Mouse (Mus musculus): ENCODE measurements at regions not wholly inside any gene's neighbourhood (a gene's known extent, or its start where the extent isn't known, plus 50 kb on each side); places are given as distances from the start of the nearest gene placed in this dataset.

DNA sequence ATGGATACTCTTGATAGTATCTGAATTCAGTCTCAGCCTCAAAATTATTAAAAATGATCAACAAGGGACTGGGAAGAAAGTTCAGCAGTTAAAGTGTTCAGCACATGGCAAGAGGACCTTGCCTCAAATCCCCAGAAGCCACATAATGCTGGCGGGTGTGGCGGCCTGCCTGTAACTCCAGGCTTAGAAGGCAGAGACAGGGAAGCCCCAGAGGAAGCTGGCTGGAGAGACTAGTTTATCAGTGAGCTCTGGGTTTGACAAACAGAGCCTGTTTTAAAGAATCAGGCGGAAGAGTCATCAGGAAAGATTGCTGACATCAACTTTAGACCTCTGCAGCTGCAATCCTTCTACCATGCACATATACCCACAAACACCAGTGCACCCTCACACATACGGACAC is 52.1 kb upstream of the Fyn start:
- in situ Hi-C loops (cut with MboI; ENCODE audit: low sequenced_read_pairs), result no loop called here

DNA sequence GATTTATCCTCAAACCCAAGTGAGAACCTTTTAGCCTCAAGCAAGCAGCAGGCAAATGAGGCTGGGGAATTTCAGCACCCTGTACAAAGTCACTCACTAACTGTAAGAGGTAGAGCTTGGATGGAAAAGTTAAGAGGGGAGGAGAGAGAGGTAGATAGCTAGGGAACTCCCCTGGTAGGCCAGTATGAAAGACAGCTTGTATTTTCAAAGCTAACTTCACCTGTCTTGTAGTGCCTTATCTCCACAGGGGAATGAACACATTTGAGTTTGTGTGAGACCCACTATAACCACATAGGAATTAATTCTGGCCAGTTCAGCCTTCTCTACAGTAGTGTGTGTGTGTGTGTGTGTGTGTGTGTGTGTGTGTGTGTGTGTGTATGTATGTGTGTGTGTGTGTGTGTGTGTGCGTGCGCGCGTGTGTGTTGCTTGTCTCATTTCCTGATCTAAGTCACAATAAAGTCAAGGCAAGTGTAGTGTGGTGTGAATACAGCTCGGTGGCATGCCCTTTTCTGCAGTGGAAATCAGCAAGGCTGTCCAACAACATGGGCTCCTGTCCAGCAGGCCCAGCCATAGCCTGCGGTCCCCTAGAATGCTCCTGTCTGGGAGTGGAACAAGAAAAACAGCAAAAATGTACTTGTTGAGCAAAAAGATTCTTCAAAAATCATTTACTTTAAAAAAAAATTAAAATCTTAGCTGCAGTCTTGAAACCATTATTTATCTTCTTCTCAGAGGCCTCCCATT is 53.1 kb upstream of the Fyn start:
- in situ Hi-C loops (cut with MboI; ENCODE audit: low sequenced_read_pairs), result no loop called here

DNA sequence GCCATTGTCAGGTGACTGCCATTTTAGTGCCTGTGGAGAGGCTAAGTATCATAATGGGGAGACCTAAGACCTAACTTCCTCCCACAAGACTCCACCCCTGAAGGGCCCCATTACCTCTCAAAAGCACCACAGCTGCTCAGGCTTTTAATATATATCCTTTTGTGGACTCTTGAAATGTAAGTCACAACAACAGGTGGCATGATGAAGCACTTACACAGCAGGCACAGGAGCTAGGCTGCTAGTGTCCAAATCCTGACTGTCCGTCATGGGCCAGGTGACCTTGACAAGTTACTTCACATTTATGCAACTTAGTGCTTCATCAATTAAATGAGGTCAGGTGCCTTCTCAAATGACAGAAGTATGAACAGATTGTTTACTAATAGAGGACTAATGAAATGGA is 57.2 kb upstream of the Fyn start:
- in situ Hi-C loops (cut with MboI; ENCODE audit: low sequenced_read_pairs), result no loop called here

GRCm38 (mm10) chr10:39308535-39308934 is 60.1 kb upstream of the Fyn start:
- in situ Hi-C loops (cut with MboI; ENCODE audit: low sequenced_read_pairs), result no loop called here

GRCm38 (mm10) chr10:39292703-39293496 is 75.8 kb upstream of the Fyn start:
- in situ Hi-C loops (cut with MboI; ENCODE audit: low sequenced_read_pairs), result no loop called here

DNA sequence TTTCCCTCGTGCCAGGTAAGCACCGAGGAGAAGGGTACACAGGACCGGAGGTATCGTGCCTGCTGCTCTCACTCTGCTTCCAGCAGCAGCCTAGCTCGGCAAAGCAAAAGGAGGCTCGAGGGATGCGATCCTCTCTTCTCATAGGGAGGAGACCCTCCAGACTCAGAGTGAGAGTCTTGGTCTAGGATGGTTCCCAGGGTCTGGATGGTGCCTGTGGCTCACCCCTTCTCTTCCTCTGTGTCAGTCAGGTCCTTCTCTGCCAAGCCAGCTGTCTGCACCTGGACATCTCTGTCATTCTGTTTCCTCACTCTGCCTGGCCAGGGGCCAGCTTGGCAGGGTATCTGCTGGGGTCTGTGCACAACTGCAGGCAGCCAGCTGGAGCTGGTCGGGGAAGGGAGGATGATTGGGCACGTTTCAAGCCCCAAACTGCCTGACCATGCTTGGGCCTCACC is 76.9 kb upstream of the Fyn start:
- in situ Hi-C loops (cut with MboI; ENCODE audit: low sequenced_read_pairs), result no loop called here

DNA sequence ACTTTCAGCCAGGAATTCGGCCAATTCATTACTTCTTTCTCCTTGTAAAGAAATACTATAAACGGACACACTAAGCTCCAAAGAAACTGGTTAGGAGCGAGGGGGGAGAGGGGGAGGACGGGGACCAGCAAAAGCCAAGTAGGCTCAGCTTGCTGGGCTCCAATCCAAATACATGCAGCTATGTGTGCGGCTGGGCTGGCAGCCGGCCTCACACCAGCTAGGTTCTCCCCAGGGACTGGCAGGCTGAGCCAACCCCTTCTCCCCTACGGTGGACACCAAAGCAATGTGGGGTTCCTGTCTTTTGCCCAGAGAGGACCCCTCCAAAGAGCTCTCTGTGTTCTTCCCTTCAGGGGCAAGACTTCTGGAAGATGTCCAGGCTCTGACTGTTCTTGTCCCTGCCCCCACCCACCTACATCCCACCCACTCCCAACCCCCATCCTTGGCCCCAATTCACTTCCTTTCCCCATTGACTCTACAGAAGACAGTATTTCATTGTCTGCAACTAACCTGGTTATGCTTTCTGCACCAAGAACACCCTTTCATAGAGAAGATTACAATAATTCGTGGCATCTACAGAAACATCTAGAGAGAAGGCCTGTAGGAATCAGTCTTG is 77.4 kb upstream of the Fyn start:
- in situ Hi-C loops (cut with MboI; ENCODE audit: low sequenced_read_pairs), result no loop called here

GRCm38 (mm10) chr10:39290245-39290644 is 78.4 kb upstream of the Fyn start:
- in situ Hi-C loops (cut with MboI; ENCODE audit: low sequenced_read_pairs), result no loop called here

GRCm38 (mm10) chr10:39280366-39281000 is 88.2 kb upstream of the Fyn start:
- in situ Hi-C loops (cut with MboI; ENCODE audit: low sequenced_read_pairs), result no loop called here

DNA sequence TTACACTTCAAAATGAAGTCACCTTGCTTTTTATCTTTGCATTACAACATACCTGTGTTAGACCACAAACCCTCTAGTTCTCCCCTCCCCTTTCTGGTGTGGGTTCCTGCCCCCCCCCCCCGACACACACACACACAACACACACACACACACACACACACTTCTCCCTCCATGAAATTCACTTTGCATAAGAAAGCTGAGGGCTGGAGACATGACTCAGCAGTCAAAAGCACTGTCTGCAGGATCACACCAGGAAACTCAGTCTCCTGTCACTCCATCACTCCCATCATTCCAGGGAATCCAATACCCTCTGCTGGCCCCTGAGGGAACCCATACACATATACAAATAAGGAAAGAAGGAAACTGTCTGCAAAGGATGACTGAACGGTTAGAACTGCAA is 94.5 kb upstream of the Fyn start:
- in situ Hi-C loops (cut with MboI; ENCODE audit: low sequenced_read_pairs), result no loop called here

DNA sequence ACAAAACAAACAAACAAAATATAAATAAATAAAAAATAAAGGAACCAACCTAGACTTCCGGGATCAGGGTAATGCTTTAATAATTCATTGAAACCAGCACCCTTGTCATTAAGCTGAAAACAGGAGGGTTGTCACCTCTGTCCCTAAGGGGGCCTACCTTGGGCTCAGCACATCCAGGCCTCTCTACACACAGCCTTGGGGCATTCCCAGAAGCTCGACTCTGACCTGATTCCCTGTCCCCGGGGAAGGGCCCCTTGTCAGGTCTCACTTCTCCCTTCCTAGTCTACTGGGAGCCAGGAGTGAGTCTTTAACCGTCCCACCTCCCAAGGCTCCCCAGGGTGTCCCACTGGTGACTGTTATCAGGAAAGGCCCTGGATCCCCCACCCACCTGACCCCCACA is 95.2 kb upstream of the Fyn start:
- in situ Hi-C loops (cut with MboI; ENCODE audit: low sequenced_read_pairs), result no loop called here

GRCm38 (mm10) chr10:39272387-39272949 is 96.2 kb upstream of the Fyn start:
- in situ Hi-C loops (cut with MboI; ENCODE audit: low sequenced_read_pairs), result no loop called here

DNA sequence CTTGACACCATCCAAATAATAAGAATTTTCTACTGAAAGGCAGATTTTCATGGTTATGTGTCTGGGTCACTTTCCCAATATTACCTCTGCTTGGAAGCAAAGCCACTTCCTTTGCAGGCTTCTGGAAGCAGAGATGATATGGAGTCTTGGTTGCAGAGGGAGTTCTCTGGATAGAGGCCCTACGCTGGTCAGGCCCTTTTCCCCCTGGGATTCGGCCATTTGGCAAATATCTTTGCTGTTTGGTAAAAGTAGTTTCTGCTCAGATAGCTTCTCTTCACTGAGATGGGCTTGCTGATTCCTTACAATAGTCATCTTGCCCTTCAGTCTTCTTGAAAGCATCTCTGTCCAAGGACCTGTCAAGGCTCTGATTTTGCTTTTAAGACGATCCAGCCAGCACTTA is 98.2 kb upstream of the Fyn start:
- in situ Hi-C loops (cut with MboI; ENCODE audit: low sequenced_read_pairs), result no loop called here

DNA sequence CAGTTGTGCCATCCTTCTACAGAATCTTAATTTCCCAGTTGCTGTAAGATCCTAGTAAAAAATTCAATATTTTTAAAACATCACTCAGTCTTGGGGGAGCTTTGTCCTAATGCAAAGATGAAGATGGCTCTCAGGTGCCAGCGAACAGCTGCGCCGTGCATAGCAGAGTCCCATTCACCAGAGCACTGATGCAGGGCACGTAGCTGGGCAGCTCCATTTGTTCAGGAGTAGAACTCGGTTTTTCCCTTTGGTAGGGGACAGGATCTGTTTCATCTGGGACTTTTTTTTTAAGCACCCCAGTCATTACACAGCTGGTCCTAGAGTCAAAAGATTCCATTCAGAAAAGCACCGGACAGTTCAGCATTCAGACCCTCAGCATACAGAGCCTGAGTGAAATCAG is 101.4 kb upstream of the Fyn start:
- in situ Hi-C loops (cut with MboI; ENCODE audit: low sequenced_read_pairs), result no loop called here

DNA sequence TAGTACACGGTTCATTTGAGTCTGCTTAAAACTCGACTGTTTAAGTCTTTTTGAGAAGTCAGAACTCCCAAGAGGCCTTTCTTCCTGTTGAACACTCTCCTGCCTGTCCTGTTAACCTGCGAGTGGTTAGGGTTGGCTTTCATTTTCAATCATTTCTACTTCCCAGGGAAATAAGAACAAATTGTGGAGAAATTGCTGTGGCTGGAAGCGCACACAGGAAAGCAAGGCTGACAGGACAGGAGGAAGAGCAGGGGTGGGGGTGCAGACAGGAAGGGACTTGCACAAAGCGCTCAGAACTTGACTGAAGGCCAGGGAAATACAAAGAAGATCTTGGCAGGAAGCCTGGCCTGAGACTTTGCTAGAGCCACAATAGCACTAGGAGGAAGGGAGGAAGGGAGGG is 102.2 kb upstream of the Fyn start:
- in situ Hi-C loops (cut with MboI; ENCODE audit: low sequenced_read_pairs), result no loop called here

DNA sequence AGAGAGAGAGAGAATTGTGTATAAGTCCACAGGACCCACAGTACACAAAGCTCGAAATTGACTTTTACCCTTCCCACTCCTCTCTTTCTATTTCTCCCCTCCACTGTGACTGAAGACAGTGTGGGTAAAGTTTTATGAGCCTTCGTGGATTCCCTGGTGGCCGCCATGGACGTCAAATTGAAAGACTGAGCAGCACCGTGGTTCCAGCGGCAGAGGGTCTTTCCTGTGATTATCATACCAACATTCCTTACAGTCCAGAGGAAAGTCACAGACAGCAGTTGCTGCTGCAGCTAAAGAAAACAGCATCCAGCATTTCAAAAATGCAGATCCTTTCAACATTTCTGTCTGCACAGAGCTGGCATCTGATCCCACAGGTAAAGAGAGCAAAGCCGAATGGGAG is 98.9 kb upstream of the Ccn6 start:
- in situ Hi-C loops (cut with MboI; ENCODE audit: low sequenced_read_pairs), result no loop called here

DNA sequence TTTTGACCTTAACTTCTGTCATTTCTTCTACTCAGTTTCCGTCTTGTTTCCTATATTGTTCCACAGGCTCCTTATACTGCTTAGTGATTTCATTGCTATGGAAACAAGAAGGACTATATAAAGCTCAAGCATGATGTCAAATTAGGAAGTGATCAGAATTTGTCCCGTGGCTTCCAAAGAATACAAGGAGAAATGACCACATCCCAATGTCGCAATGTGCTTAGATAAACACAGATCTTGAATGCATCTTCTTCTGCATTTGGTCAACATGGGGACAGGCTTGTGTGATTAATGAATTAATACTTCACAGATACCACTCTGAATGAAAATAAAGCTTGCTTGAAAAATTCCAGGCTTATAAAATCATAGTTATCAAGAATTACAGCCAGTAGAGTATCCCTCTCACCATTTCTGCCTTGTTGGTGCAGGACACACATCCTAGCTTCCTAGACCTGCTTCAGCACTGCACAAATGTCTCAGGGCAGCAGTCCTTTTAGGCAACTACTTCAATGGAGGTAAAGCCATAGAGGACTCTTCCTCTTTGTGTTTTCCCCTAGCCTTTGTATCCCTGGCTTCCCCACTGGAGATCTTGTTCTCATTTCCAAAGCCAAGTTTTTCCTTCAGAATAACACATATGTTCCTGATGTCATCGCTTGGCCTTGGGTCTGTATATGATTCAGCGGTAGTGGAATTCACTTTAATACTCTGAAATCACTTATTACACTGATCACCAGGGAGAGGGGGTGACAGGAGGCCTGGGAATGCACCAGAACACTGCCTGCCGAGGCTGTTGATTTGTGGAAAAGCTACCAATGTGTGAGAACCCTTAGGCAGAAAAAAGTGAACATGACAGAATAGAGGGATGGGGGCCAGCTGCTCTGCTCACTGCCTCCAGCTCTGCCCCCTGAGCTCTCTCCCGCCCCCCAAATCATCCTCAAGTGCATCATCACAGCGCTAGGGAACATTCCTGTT is 97.9 kb upstream of the Ccn6 start:
- in situ Hi-C loops (cut with MboI; ENCODE audit: low sequenced_read_pairs), result no loop called here

- in situ Hi-C loops (cut with MboI; ENCODE audit: low sequenced_read_pairs), result no loop called here
Measured at GRCm38 (mm10) chr10:39260061-39260460, 96.5 kb upstream of the Ccn6 start.

DNA sequence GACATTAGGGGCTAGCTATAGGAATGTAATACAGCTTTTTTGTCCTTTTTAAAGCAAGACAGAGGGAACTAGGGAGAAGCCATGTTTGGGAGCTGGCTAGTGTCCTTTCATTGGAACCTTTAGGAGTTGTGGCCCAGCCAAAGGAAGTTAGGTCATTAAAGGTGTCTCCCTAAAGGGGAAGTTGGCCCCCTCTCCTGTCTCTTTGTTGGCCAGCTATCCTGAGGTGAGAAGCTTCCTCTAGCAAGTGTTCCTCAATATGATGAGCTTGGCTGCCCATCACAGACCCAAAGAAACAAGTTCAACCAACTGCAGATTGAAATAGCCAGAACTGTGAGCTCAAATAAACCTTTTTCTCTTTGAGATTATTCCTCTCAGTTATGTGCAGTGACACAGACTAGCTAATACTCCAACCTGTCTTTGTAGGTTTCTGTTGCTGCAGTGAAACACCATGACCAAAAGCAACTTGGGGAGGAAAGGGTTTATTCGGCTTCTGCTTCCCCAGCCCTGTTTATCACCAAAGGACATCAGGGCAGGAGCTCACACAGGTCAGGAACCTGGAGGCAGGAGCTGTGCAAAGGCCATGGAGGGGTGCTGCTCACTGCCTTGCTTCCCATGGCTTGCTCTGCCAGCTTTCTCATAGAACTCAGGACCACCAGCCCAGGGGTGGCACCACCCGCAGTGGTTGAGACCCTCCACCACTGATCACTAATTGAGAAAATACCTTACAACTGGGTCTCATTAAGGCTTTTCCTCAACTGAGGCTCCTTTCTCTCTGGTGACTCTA is 94.0 kb upstream of the Ccn6 start:
- in situ Hi-C loops (cut with MboI; ENCODE audit: low sequenced_read_pairs), result no loop called here

Measured in CH12F3 (cell line).